Mouse (Mus musculus): Measurements from ENCODE around the gene Cacna1b.

DNA sequence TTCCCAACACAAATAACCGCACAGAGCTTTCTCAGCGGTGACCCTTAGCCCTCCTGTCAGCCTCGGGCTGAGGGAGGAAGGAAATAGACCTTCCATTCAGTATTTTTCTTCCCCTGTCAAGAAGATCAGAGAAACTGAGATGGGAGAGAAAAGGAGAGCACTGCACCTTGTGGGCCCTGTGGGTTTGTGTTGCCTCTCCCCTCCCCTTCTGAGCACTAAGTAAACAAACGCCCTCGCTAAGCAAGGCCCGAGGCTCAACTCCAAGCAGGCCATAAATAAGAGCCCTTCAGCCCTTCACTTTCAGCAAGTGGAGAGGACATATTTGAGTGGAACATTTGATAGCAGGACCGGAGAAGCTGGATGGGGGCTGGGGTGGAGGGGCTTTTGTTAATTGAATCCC lies 209.0 kb downstream of the Cacna1b start:
- no peak for TF ChIP-seq GATA1 (IDR thresholded peaks at IDR 0.05; ENCODE audit: low read length)
- no peak for TF ChIP-seq TAL1 (IDR thresholded peaks at IDR 0.05; ENCODE audit: low read length)

Measured in erythroblast, embryonic 14.5 days (primary cell).